Mouse (Mus musculus) forebrain, postnatal 0 days (tissue): ENCODE data around the gene Rusc2. TPM values are rescaled to one million over a fixed set of nuclear protein-coding genes. Genes with fewer than 3 reads are reported as not detected.

Source experiments
- ATAC-seq: fragments of 200-750 bp; cut with Nextera tagmentation; 2 replicates; pipeline ENCODE4 v1.8.0; 2017; ENCODE audit warnings: mild to moderate bottlenecking, moderate library complexity
- DNase-seq: peaks from one replicate; pipeline ENCODE4 v3.0.0-alpha.2; 2015
- H3K27ac ChIP-seq: fragments of 300-500 bp; sonication (generic); 2 replicates; pipeline ENCODE4 v1.5.1; 2014; ENCODE audit warnings: low read depth, mild to moderate bottlenecking, antibody characterized with exemption, low read length, moderate library complexity, mixed read lengths
- H3K27me3 ChIP-seq: fragments of 300-500 bp; sonication (generic); 2 replicates; pipeline ENCODE4 v1.6.1; 2014; ENCODE audit warnings: mild to moderate bottlenecking, low read length, mixed read lengths; ENCODE audit not compliant: insufficient read depth
- H3K36me3 ChIP-seq: fragments of 300-500 bp; sonication (generic); 2 replicates; pipeline ENCODE4 v1.6.1; 2014; ENCODE audit warnings: mild to moderate bottlenecking, moderate library complexity; ENCODE audit not compliant: insufficient read depth
- H3K4me1 ChIP-seq: fragments of 300-500 bp; sonication (generic); 2 replicates; pipeline ENCODE4 v1.6.1; 2014; ENCODE audit warnings: antibody characterized with exemption; ENCODE audit not compliant: insufficient read depth
- H3K4me2 ChIP-seq: fragments of 300-500 bp; sonication (generic); 2 replicates; pipeline ENCODE4 v1.6.1; 2014; ENCODE audit warnings: low read depth, mild to moderate bottlenecking, moderate library complexity
- H3K4me3 ChIP-seq: fragments of 300-500 bp; sonication (generic); 2 replicates; pipeline ENCODE4 v1.5.1; 2014; ENCODE audit warnings: low read depth, low read length, mixed read lengths
- H3K9ac ChIP-seq: fragments of 300-500 bp; sonication (generic); 2 replicates; pipeline ENCODE4 v1.6.1; 2014; ENCODE audit warnings: mild to moderate bottlenecking
- H3K9me3 ChIP-seq: fragments of 300-500 bp; sonication (generic); 2 replicates; pipeline ENCODE4 v1.6.1; 2016; ENCODE audit warnings: low read length
- CTCF ChIP-seq: sonication (generic); IDR thresholded peaks from 2 replicates; pipeline ENCODE4 v1.5.1; 2016; ENCODE audit warnings: antibody characterized with exemption, control low read depth, low read depth
- WGBS: fragments of 180-500 bp; shearing (Covaris S2); extraction: QIAGEN DNeasy Blood & Tissue Kit; methylation state at CpG from one replicate; pipeline ENCODE4 v1.1.7; 2014; 5-methylcytosine and 5-hydroxymethylcytosine counted together
- polyA plus RNA-seq: library from polyadenylated mRNA; unstranded; fragments of >200 nt; fragmentation: Nextera tagmentation; extraction: Ambion mirVana; gene quantifications from 2 replicates; pipeline ENCODE4 v1.2.1, GENCODE M21; 2015
- total RNA-seq: library from RNA; depleted of rRNA; stranded (reverse); fragments of >200 nt; gene quantifications from 2 replicates; pipeline ENCODE4 v1.2.3, GENCODE M21; 2014

Rusc2 gene
- total and polyA plus RNA-seq, 2 experiments from 2014 or later, result 75.8 to 148 TPM

DNA sequence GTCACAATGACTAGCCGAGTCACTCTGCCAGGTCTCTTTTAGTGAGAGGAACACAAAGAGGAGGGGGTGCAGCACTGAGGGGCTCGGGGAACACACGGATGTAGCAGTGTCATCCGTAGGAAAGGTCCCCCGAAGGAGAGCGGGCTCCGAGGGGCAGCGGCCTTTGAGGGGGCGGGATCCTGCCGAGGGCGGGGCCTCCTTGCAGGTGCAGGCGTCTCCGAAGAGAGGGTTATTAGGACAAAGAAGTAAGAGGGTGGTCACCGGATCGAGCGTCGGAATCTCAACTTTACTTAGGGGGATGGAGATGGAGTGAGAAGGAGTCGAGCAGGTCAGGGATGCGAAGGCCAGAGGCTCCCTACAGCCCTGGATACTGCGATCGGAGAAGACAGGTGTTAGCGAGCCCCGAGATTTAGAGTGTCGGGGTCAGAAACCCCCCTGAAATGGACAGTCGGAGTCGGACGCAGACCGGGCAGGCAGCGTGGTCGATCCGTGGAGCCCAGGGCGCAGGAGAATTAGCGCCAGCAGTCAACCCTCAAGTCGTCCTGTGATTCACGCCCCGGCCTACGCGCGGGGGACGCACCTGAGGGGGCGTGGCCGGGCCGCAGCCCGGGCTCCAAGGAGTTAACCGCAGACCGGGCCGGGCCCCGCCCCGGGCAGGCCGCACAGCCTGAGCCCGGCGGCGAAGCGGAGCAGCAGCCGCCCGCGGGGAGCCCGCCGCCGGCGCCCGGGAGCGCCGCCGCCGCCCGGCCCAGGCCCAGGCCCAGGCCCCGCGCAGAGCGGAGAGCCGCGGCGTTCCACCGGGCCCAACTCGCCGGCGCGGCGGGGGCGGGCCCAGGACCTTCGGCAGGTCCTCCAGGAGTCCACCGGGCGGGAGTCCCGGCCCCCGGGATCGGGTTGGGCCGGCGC lies 60.9 kb downstream of the Rusc2 start:
- H3K4me1 ChIP-seq, result peaks cover 7% of the 10 kb centered on the region
- no peaks in the 10 kb centered on the region for H3K9me3 ChIP-seq
- H3K4me3 ChIP-seq, result peak overlapping the region; percentile 88
- DNase-seq, result peak; percentile 81
- ATAC-seq, result peak; percentile 72
- H3K9ac ChIP-seq, result peak overlapping the region; percentile 87
- H3K27ac ChIP-seq, result peak overlapping the region; percentile 91
- WGBS, result 1% methylated on average over 79 of the region's 88 CpGs
- H3K36me3 ChIP-seq, result peaks cover 23% of the 10 kb centered on the region
- H3K27me3 ChIP-seq, result no peaks in the 10 kb centered on the region
- peak overlapping the region; percentile 82 for H3K4me2 ChIP-seq
- no peak for TF ChIP-seq CTCF

DNA sequence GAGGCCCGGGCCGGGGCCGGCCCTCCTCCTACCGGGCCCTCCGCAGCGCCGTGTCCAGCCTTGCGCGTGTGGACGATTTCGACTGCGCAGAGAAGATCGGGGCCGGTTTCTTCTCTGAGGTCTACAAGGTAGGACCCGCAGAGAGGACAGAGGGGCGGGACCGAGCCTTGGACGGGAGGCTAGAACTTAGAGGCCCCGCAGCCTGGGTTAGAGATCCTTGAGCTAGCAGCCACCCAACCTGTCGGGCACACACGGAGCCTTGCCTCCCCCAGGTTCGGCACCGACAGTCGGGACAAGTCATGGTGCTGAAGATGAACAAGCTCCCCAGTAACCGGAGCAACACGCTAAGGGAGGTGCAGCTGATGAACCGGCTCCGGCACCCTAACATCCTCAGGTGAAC lies 61.7 kb downstream of the Rusc2 start:
- Histone ChIP-seq H3K27me3 (no peaks in the 10 kb centered on the region), H3K4me1 (peaks cover 7% of the 10 kb centered on the region), H3K4me3 (peak overlapping the region; percentile 88), H3K36me3 (peaks cover 31% of the 10 kb centered on the region), H3K9ac (peak overlapping the region; percentile 87), H3K4me2 (peak overlapping the region; percentile 82), H3K9me3 (no peaks in the 10 kb centered on the region), H3K27ac (peak overlapping the region; percentile 91)
- WGBS, result 3% methylated on average over 28 of the region's 28 CpGs
- ATAC-seq (no peak), DNase-seq (peak; percentile 41)
- no peak for TF ChIP-seq CTCF

DNA sequence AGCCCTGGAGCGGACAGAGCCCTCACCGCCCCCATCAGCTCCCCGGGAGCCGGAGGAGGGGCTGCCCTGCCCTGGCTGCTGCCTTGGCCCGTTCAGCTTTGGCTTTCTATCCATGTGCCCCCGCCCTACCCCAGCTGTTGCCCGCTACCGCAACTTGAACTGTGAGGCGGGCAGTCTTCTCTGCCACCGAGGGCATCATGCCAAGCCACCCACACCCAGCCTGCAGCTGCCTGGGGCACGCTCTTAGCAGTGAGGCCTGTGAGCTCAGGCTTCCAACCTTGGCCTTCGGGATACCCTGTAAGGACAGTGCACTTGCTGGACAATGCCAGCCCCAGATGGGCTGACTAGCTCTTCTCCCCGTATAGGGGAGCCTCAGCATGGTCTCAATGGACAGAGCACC lies 65.5 kb downstream of the Rusc2 start:
- TF ChIP-seq CTCF, result no peak
- H3K27me3 ChIP-seq, result no peaks in the 10 kb centered on the region
- 84% methylated on average over 13 of the region's 13 CpGs for WGBS
- H3K27ac ChIP-seq, result no peak overlapping the region
- H3K9ac ChIP-seq, result no peak overlapping the region
- H3K4me2 ChIP-seq, result no peak overlapping the region
- peaks cover 32% of the 10 kb centered on the region for H3K36me3 ChIP-seq
- no peak overlapping the region for H3K4me3 ChIP-seq
- DNase-seq (no peak), ATAC-seq (no peak)
- H3K9me3 ChIP-seq, result no peaks in the 10 kb centered on the region
- peaks cover 7% of the 10 kb centered on the region for H3K4me1 ChIP-seq

DNA sequence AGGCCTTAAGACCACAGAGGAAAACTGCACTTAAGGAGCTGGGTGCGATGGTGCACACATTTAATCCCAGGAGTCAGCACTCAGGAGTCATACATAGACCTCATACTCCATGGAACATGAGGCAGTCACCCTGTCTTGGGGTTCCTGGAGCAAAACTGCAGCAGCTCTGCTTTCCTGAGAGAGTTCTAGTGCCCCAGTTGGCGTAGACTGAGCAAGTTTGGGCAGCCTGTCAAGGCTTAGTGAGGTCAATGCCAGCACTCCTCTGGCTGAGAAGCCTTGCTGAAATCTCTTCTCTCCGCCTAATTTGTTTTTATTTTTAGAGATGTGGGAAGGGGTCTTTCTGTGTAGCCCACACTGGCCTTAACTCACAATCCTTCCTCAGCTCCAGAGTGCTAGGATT lies 66.8 kb downstream of the Rusc2 start:
- H3K27me3 ChIP-seq, result no peaks in the 10 kb centered on the region
- no peak for TF ChIP-seq CTCF
- peaks cover 7% of the 10 kb centered on the region for H3K4me1 ChIP-seq
- no peak overlapping the region for H3K9ac ChIP-seq
- no peaks in the 10 kb centered on the region for H3K9me3 ChIP-seq
- H3K27ac ChIP-seq, result no peak overlapping the region
- peak; percentile 39 for DNase-seq
- no peak for ATAC-seq
- H3K36me3 ChIP-seq, result peaks cover 32% of the 10 kb centered on the region
- H3K4me3 ChIP-seq, result no peak overlapping the region
- WGBS, result 66% methylated on average over 3 of the region's 3 CpGs
- no peak overlapping the region for H3K4me2 ChIP-seq

DNA sequence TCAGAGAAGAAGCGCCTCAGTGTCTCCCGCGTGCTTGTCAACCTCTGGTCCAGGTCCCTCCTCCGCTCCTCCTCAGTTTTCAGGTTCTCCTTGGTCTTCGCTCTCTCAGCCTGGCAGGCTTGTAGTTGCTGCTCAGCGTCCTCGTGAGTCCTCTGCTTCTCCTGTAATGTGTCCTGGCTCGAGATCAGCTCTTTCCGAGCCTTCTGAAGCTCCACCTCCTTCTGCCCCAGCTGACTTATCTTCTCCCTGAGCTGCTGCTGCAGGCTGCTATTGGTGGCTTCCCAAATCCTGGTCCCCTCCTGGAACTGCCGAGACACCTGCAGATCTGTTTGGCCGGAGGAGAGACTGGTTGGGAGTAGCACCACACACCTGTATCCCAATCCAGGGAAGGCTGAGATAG lies 70.5 kb downstream of the Rusc2 start:
- no peaks in the 10 kb centered on the region for H3K4me1 ChIP-seq
- H3K27me3 ChIP-seq, result peaks cover 9% of the 10 kb centered on the region
- no peak overlapping the region for H3K4me3 ChIP-seq
- no peak overlapping the region for H3K9ac ChIP-seq
- no peaks in the 10 kb centered on the region for H3K9me3 ChIP-seq
- no peak overlapping the region for H3K27ac ChIP-seq
- DNase-seq, result no peak
- ATAC-seq, result no peak
- no peak for TF ChIP-seq CTCF
- peaks cover 13% of the 10 kb centered on the region for H3K36me3 ChIP-seq
- WGBS, result 58% methylated on average over 11 of the region's 11 CpGs
- no peak overlapping the region for H3K4me2 ChIP-seq

DNA sequence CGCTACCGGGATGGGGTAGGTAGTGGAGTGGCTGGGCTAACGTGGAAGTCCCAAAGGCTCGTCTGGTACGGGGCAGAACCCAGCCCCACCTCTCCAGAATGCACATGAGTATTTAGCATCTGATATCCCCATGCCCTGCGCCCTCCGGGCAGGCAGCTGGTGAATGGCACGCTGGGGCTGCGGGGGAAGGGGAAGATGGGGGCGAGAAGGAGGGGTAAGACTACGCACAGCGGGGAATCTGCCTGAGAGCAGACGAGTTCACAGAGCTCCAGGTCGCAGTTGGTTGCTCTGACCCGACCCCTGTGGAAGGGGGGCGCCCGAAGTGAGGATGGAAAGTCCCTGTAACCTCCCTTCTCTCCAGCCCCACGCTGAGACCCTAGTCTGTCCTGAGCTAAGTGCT lies 71.6 kb downstream of the Rusc2 start:
- H3K9ac ChIP-seq, result no peak overlapping the region; the same call in 1 of the 2 replicates
- no peak for ATAC-seq
- under 1% methylated on average over 17 of the region's 18 CpGs for WGBS

More for the DNA sequence above, 71.6 kb downstream of the Rusc2 start:
- Histone ChIP-seq H3K4me2 (peak overlapping the region; percentile 35), H3K4me1 (no peaks in the 10 kb centered on the region), H3K9me3 (no peaks in the 10 kb centered on the region), H3K4me3 (peak overlapping the region; percentile 2; the same call in 1 of the 2 replicates), H3K36me3 (peaks cover 2% of the 10 kb centered on the region; the same call in 1 of the 2 replicates), H3K27me3 (peaks cover 9% of the 10 kb centered on the region), H3K27ac (no peak overlapping the region)
- no peak for DNase-seq
- TF ChIP-seq CTCF, result no peak
